Mouse (Mus musculus): ENCODE data around the gene Ccl6. TPM values are rescaled to one million over a fixed set of nuclear protein-coding genes. Genes with fewer than 3 reads are reported as not detected.

Gene Ccl6
- total and polyA plus RNA-seq, 2 experiments = 3.3 to 14.1 TPM

GRCm38 (mm10) chr11:83634898-83635297 lies 42.0 kb upstream of the Ccl6 start:
- H3K27me3 ChIP-seq (ENCODE audit: control insufficient read depth, insufficient read depth, low read length) = no peaks in the 10 kb centered on the region
- H3K9ac ChIP-seq (ENCODE audit: low read depth, low read length) = no peak overlapping the region
- H3K4me3 ChIP-seq (ENCODE audit: insufficient read depth, low read depth, low read length) = no peak overlapping the region
- TF ChIP-seq POLR2A (IDR thresholded peaks at IDR 0.05; ENCODE audit: extremely low read depth, insufficient read depth, low read length) (no peak), CTCF (IDR thresholded peaks at IDR 0.05; ENCODE audit: low read depth, low read length) (0 out of 2 replicates have a peak, but pooled peaks have one; percentile 18)
- no peaks in the 10 kb centered on the region for H3K4me1 ChIP-seq (ENCODE audit: control insufficient read depth, insufficient read depth, low read length)
- no peaks in the 10 kb centered on the region for H3K36me3 ChIP-seq (ENCODE audit: control insufficient read depth, insufficient read depth, low read length)
- no peak for DNase-seq (ENCODE audit: extremely low read depth, low read depth, low spot score)
- 93% methylated on average over 2 of the region's 2 CpGs for WGBS
- no peak overlapping the region for H3K27ac ChIP-seq (replicated peaks; ENCODE audit: insufficient read depth, low read depth, low read length)
- no peaks in the 10 kb centered on the region for H3K79me2 ChIP-seq (ENCODE audit: control insufficient read depth, insufficient read depth, low read length)

- Histone ChIP-seq H3K79me2 (ENCODE audit: control insufficient read depth, insufficient read depth, low read length) (no peaks in the 10 kb centered on the region), H3K4me3 (ENCODE audit: insufficient read depth, low read depth, low read length) (no peak overlapping the region), H3K27ac (replicated peaks; ENCODE audit: insufficient read depth, low read depth, low read length) (no peak overlapping the region), H3K27me3 (ENCODE audit: control insufficient read depth, insufficient read depth, low read length) (no peaks in the 10 kb centered on the region), H3K9ac (ENCODE audit: low read depth, low read length) (no peak overlapping the region), H3K4me1 (ENCODE audit: control insufficient read depth, insufficient read depth, low read length) (no peaks in the 10 kb centered on the region), H3K36me3 (ENCODE audit: control insufficient read depth, insufficient read depth, low read length) (no peaks in the 10 kb centered on the region)
- DNase-seq (ENCODE audit: extremely low read depth, low read depth, low spot score) = no peak
- 69% methylated on average over 4 of the region's 4 CpGs for WGBS
- TF ChIP-seq POLR2A (IDR thresholded peaks at IDR 0.05; ENCODE audit: extremely low read depth, insufficient read depth, low read length) = no peak
- TF ChIP-seq CTCF (IDR thresholded peaks at IDR 0.05; ENCODE audit: low read depth, low read length) = no peak
Observed at GRCm38 (mm10) chr11:83634425-83634824, 41.5 kb upstream of the Ccl6 start.

- TF ChIP-seq CTCF (IDR thresholded peaks at IDR 0.05; ENCODE audit: low read depth, low read length) (peak; percentile 70), POLR2A (IDR thresholded peaks at IDR 0.05; ENCODE audit: extremely low read depth, insufficient read depth, low read length) (no peak)
- DNase-seq (ENCODE audit: extremely low read depth, low read depth, low spot score) = peak; percentile 33
- no peaks in the 10 kb centered on the region for H3K36me3 ChIP-seq (ENCODE audit: control insufficient read depth, insufficient read depth, low read length)
- H3K27ac ChIP-seq (replicated peaks; ENCODE audit: insufficient read depth, low read depth, low read length) = no peak overlapping the region
- 28% methylated on average over 4 of the region's 4 CpGs for WGBS
- no peak overlapping the region for H3K4me3 ChIP-seq (ENCODE audit: insufficient read depth, low read depth, low read length)
- H3K4me1 ChIP-seq (ENCODE audit: control insufficient read depth, insufficient read depth, low read length) = no peaks in the 10 kb centered on the region
- no peaks in the 10 kb centered on the region for H3K79me2 ChIP-seq (ENCODE audit: control insufficient read depth, insufficient read depth, low read length)
- H3K9ac ChIP-seq (ENCODE audit: low read depth, low read length) = no peak overlapping the region
- no peaks in the 10 kb centered on the region for H3K27me3 ChIP-seq (ENCODE audit: control insufficient read depth, insufficient read depth, low read length)
Observed at GRCm38 (mm10) chr11:83632744-83633143, 39.9 kb upstream of the Ccl6 start.

GRCm38 (mm10) chr11:83631065-83631464 lies 38.2 kb upstream of the Ccl6 start:
- Histone ChIP-seq H3K27ac (replicated peaks; ENCODE audit: insufficient read depth, low read depth, low read length) (no peak overlapping the region), H3K4me1 (ENCODE audit: control insufficient read depth, insufficient read depth, low read length) (no peaks in the 10 kb centered on the region), H3K9ac (ENCODE audit: low read depth, low read length) (no peak overlapping the region), H3K27me3 (ENCODE audit: control insufficient read depth, insufficient read depth, low read length) (no peaks in the 10 kb centered on the region), H3K79me2 (ENCODE audit: control insufficient read depth, insufficient read depth, low read length) (no peaks in the 10 kb centered on the region), H3K36me3 (ENCODE audit: control insufficient read depth, insufficient read depth, low read length) (no peaks in the 10 kb centered on the region), H3K4me3 (ENCODE audit: insufficient read depth, low read depth, low read length) (no peak overlapping the region)
- TF ChIP-seq POLR2A (IDR thresholded peaks at IDR 0.05; ENCODE audit: extremely low read depth, insufficient read depth, low read length) = no peak
- TF ChIP-seq CTCF (IDR thresholded peaks at IDR 0.05; ENCODE audit: low read depth, low read length) = no peak
- peak; percentile 26 for DNase-seq (ENCODE audit: extremely low read depth, low read depth, low spot score)
- WGBS = 61% methylated on average over 2 of the region's 2 CpGs

GRCm38 (mm10) chr11:83630630-83631029 lies 37.7 kb upstream of the Ccl6 start:
- H3K9ac ChIP-seq (ENCODE audit: low read depth, low read length) = no peak overlapping the region
- H3K36me3 ChIP-seq (ENCODE audit: control insufficient read depth, insufficient read depth, low read length) = no peaks in the 10 kb centered on the region
- no peaks in the 10 kb centered on the region for H3K79me2 ChIP-seq (ENCODE audit: control insufficient read depth, insufficient read depth, low read length)
- 91% methylated on average over 1 of the region's 1 CpGs for WGBS
- no peaks in the 10 kb centered on the region for H3K27me3 ChIP-seq (ENCODE audit: control insufficient read depth, insufficient read depth, low read length)
- H3K4me3 ChIP-seq (ENCODE audit: insufficient read depth, low read depth, low read length) = no peak overlapping the region
- H3K27ac ChIP-seq (replicated peaks; ENCODE audit: insufficient read depth, low read depth, low read length) = no peak overlapping the region
- DNase-seq (ENCODE audit: extremely low read depth, low read depth, low spot score) = no peak
- no peaks in the 10 kb centered on the region for H3K4me1 ChIP-seq (ENCODE audit: control insufficient read depth, insufficient read depth, low read length)
- TF ChIP-seq CTCF (IDR thresholded peaks at IDR 0.05; ENCODE audit: low read depth, low read length) (no peak), POLR2A (IDR thresholded peaks at IDR 0.05; ENCODE audit: extremely low read depth, insufficient read depth, low read length) (no peak)

GRCm38 (mm10) chr11:83628808-83629207 lies 35.9 kb upstream of the Ccl6 start:
- Histone ChIP-seq H3K9ac (ENCODE audit: low read depth, low read length) (no peak overlapping the region), H3K27ac (replicated peaks; ENCODE audit: insufficient read depth, low read depth, low read length) (no peak overlapping the region), H3K36me3 (ENCODE audit: control insufficient read depth, insufficient read depth, low read length) (no peaks in the 10 kb centered on the region), H3K79me2 (ENCODE audit: control insufficient read depth, insufficient read depth, low read length) (no peaks in the 10 kb centered on the region), H3K4me1 (ENCODE audit: control insufficient read depth, insufficient read depth, low read length) (no peaks in the 10 kb centered on the region), H3K27me3 (ENCODE audit: control insufficient read depth, insufficient read depth, low read length) (no peaks in the 10 kb centered on the region), H3K4me3 (ENCODE audit: insufficient read depth, low read depth, low read length) (no peak overlapping the region)
- TF ChIP-seq CTCF (IDR thresholded peaks at IDR 0.05; ENCODE audit: low read depth, low read length) = no peak
- no peak for TF ChIP-seq POLR2A (IDR thresholded peaks at IDR 0.05; ENCODE audit: extremely low read depth, insufficient read depth, low read length)
- 89% methylated on average over 9 of the region's 9 CpGs for WGBS
- DNase-seq (ENCODE audit: extremely low read depth, low read depth, low spot score) = no peak
